ENCODE assay signal across 8 mouse cellular contexts in the genomic region with DNA sequence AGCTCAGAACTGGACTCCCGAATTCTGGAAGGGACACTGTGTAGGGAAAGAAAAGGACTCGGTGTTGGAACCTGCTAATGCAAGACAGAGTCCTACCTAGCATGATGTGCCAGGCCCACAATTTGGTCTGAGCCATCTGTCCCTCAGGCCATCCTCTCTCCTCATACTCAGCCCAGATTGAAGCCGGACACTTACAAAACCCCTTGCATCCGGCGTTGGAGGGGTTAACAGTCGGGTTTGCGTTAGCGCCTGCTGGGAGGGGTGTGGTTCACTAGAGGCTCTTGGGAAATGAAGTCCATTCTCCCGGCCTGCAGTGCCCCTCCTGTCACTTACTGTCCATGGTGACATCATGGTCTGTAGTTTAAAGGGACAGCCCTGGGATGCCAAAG. TPM values are rescaled to one million over a fixed set of nuclear protein-coding genes. Genes with fewer than 3 reads are reported as not detected.
A peak's percentile ranks its signal among the peaks of the same experiment; 100 is the strongest.
DNase-seq lines count a peak whose midpoint lies in the region; ATAC-seq lines count a peak whose summit lies in the region.

No protein-coding gene starts in this region.

- H3K9me3 ChIP-seq in hindbrain, embryonic 12.5 days (replicated peaks) = no peaks in the 10 kb centered on the region

- peak overlapping the region; percentile 75 for H3K4me2 ChIP-seq in hindbrain, embryonic 12.5 days (replicated peaks)

- peak overlapping the region; percentile 86 for H3K9ac ChIP-seq in hindbrain, embryonic 12.5 days

- ATAC-seq in hindbrain, embryonic 12.5 days (ENCODE audit: low FRiP score) = peak; percentile 88

- WGBS in hindbrain, embryonic 12.5 days = under 1% methylated on average over 9 of the region's 9 CpGs

- H3K4me3 ChIP-seq in hindbrain, embryonic 12.5 days = peak overlapping the region; percentile 66

- H3K27ac ChIP-seq in hindbrain, embryonic 12.5 days = peak overlapping the region; percentile 91

- peaks cover 25% of the 10 kb centered on the region for H3K36me3 ChIP-seq in hindbrain, embryonic 12.5 days

- H3K27me3 ChIP-seq in hindbrain, embryonic 12.5 days = no peaks in the 10 kb centered on the region

- DNase-seq in Muller cell, postnatal 12 days (ENCODE audit: inconsistent ontology term) = peak; percentile 92
- DNase-seq in cerebellum, postnatal 10 days = peak; percentile 98 to 99
- peak; percentile 90 to 91 for DNase-seq in frontal cortex, postnatal 10 days (ENCODE audit: low spot score in 2 of 2)
- peak; percentile 91 to 96 for DNase-seq in layer of hippocampus, postnatal 14 days (ENCODE audit: low spot score in 2 of 2)
- DNase-seq in lung, postnatal 14 days = peak; percentile 93
- DNase-seq in retina, adult 2 months (ENCODE audit: low read depth, low spot score) = peak; percentile 84
- DNase-seq in thymus, postnatal 36 days = peak; percentile 85 to 88

- H3K4me1 ChIP-seq in hindbrain, embryonic 12.5 days = peaks cover 16% of the 10 kb centered on the region

RNA-seq across cellular contexts. Expression of gene Ppp2r5b, which starts 0.4 kb away (rescaled TPM):
- 66.3 and 72.2 TPM in 2 replicates for polyA plus RNA-seq in hindbrain, embryonic 12.5 days (2016; fragmentation: Nextera tagmentation; extraction: Ambion mirVana)
- total RNA-seq in layer of hippocampus, postnatal 14 days (2021) = 100 to 1,000 TPM; 158 to 170 TPM

RNA-seq across cellular contexts. Expression of gene Atg2a, which starts 5.4 kb away (rescaled TPM):
- polyA plus RNA-seq in hindbrain, embryonic 12.5 days (2016; fragmentation: Nextera tagmentation; extraction: Ambion mirVana) = 14.7 and 15.4 TPM in 2 replicates
- 10 to 100 TPM; 35.9 to 38.2 TPM for total RNA-seq in layer of hippocampus, postnatal 14 days (2021)

RNA-seq across cellular contexts. Expression of gene Gpha2, which starts 9.9 kb away (rescaled TPM):
- polyA plus RNA-seq in hindbrain, embryonic 12.5 days (2016; fragmentation: Nextera tagmentation; extraction: Ambion mirVana) = 1.4 and 1.5 TPM in 2 replicates
- not detected for total RNA-seq in layer of hippocampus, postnatal 14 days (2021)

RNA-seq across cellular contexts. Expression of gene Ehd1, which starts 40.5 kb away (rescaled TPM):
- 90.8 and 92.7 TPM in 2 replicates for polyA plus RNA-seq in hindbrain, embryonic 12.5 days (2016; fragmentation: Nextera tagmentation; extraction: Ambion mirVana)
- 10 to 100 TPM; 68.8 to 79.0 TPM for total RNA-seq in layer of hippocampus, postnatal 14 days (2021)

RNA-seq across cellular contexts. Expression of gene Majin, which starts 51.9 kb away (rescaled TPM):
- not detected in 2 replicates for polyA plus RNA-seq in hindbrain, embryonic 12.5 days (2016; fragmentation: Nextera tagmentation; extraction: Ambion mirVana)
- not detected for total RNA-seq in layer of hippocampus, postnatal 14 days (2021)

Comparison
In these comparisons a context has a peak if more than half of its experiments do, and no peak if none do; other contexts are left out.
1. Peak in every context shown above with its lines: DNase-seq, ATAC-seq, H3K4me3 ChIP-seq and H3K27ac ChIP-seq.